Mouse (Mus musculus) erythroblast, embryonic 14.5 days (primary cell): ENCODE data around the gene 4933428G20Rik.

Source experiments
- GATA1 ChIP-seq: IDR thresholded peaks from 2 replicates; pipeline ENCODE4 v1.6.1; 2012; ENCODE audit warnings: low read length, inconsistent platforms, mixed read lengths
- TAL1 ChIP-seq: IDR thresholded peaks from 3 replicates; pipeline ENCODE4 v1.6.1; 2012; ENCODE audit warnings: low read length, inconsistent platforms, mixed read lengths

DNA sequence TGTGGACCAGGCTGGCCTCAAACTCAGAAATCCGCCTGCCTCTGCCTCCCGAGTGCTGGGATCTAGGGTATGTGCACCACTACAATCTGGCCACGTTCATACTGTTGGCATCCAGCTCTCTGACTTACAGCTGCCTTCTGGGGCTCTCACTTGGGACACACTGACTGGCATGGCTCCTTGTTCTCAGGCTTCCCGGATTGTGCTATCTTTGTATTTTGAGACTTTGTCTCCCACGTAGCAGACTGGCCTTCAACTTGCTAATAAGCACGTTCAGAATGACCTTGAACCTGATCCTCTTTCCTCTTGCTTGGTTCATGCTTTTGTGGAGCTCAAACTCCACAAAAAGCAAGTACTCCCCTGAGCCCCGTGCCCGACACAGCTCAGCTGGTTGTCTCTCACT lies 14.5 kb downstream of the 4933428G20Rik start:
- no peak for TF ChIP-seq TAL1
- TF ChIP-seq GATA1 = no peak
